Mouse (Mus musculus): Measurements from ENCODE around the gene Itgb1.

GRCm38 (mm10) chr8:128652399-128653109 lies 32.9 kb upstream of the Itgb1 start:
- TF ChIP-seq POLR2A (IDR thresholded peaks at IDR 0.05; ENCODE audit: borderline replicate concordance, extremely low read depth, insufficient read depth, insufficient read length, poor library complexity, severe bottlenecking) = no peak
- peak; percentile 57; the same call in 1 of the 2 replicates for TF ChIP-seq CTCF (IDR thresholded peaks at IDR 0.05; ENCODE audit: borderline replicate concordance, extremely low read depth, insufficient read depth, insufficient read length)
